Mouse (Mus musculus) ES-E14 (cell line): ENCODE results near the gene Limd1.

Experiments used
- CHD2 ChIP-seq: IDR thresholded peaks from 2 replicates; pipeline ENCODE4 v1.6.1; 2014; ENCODE audit warnings: mild to moderate bottlenecking, low read depth, low read length, inconsistent platforms
- MAFK ChIP-seq: IDR thresholded peaks from 2 replicates; pipeline ENCODE4 v1.6.1; 2014; ENCODE audit warnings: mild to moderate bottlenecking, low read depth, low read length, inconsistent platforms; ENCODE audit not compliant: insufficient read depth
- ZC3H11A ChIP-seq: IDR thresholded peaks from 2 replicates; pipeline ENCODE4 v1.6.1; 2012; ENCODE audit warnings: low read depth, mild to moderate bottlenecking, inconsistent platforms, low read length, borderline replicate concordance
- ZNF384 ChIP-seq: IDR thresholded peaks from 2 replicates; pipeline ENCODE4 v1.6.1; 2012; ENCODE audit warnings: low read depth, low read length, inconsistent platforms

- TF ChIP-seq MAFK: no peak
- no peak for TF ChIP-seq ZNF384
- TF ChIP-seq CHD2: no peak
- TF ChIP-seq ZC3H11A: no peak
Measured at GRCm38 (mm10) chr9:123481136-123481535, 2.6 kb downstream of the Limd1 start.
